Mouse (Mus musculus) intestine, postnatal 0 days (tissue): Measurements from ENCODE around the gene Srp14. TPM values are rescaled to one million over a fixed set of nuclear protein-coding genes. Genes with fewer than 3 reads are reported as not detected.

Experiments used
- ATAC-seq: fragments of 200-750 bp; cut with Nextera tagmentation; 2 replicates; pipeline ENCODE4 v1.8.0; 2017; ENCODE audit warnings: mild to moderate bottlenecking, moderate TSS enrichment, moderate library complexity
- H3K27ac ChIP-seq: fragments of 300-500 bp; sonication (generic); 2 replicates; pipeline ENCODE4 v1.5.1; 2014; ENCODE audit warnings: mild to moderate bottlenecking, low read depth, low read length, moderate library complexity
- H3K27me3 ChIP-seq: fragments of 300-500 bp; sonication (generic); replicated peaks from 2 replicates; pipeline ENCODE4 v1.6.1; 2014; ENCODE audit warnings: low read length, mixed read lengths; ENCODE audit not compliant: control insufficient read depth, insufficient read depth
- H3K36me3 ChIP-seq: fragments of 300-500 bp; sonication (generic); 2 replicates; pipeline ENCODE4 v1.6.1; 2014; ENCODE audit warnings: mild to moderate bottlenecking, moderate library complexity; ENCODE audit not compliant: control insufficient read depth, insufficient read depth
- H3K4me1 ChIP-seq: fragments of 300-500 bp; sonication (generic); replicated peaks from 2 replicates; pipeline ENCODE4 v1.6.1; 2014; ENCODE audit warnings: antibody characterized with exemption, low read length, mixed read lengths; ENCODE audit not compliant: control insufficient read depth, insufficient read depth
- H3K4me2 ChIP-seq: fragments of 300-500 bp; sonication (generic); replicated peaks from 2 replicates; pipeline ENCODE4 v1.6.1; 2014; ENCODE audit warnings: low read depth, mild to moderate bottlenecking, moderate library complexity
- H3K4me3 ChIP-seq: fragments of 300-500 bp; sonication (generic); 2 replicates; pipeline ENCODE4 v1.5.1; 2014; ENCODE audit warnings: low read depth, low read length
- H3K9ac ChIP-seq: fragments of 300-500 bp; sonication (generic); 2 replicates; pipeline ENCODE4 v1.6.1; 2014; ENCODE audit warnings: mild to moderate bottlenecking, low read depth, low read length
- H3K9me3 ChIP-seq: fragments of 300-500 bp; sonication (generic); 2 replicates; pipeline ENCODE4 v1.6.1; 2016; ENCODE audit warnings: mixed run types; ENCODE audit not compliant: control insufficient read depth
- CTCF ChIP-seq: sonication (generic); IDR thresholded peaks from 2 replicates; pipeline ENCODE4 v1.5.1; 2016; ENCODE audit warnings: low read depth, mild to moderate bottlenecking, control low read depth, antibody characterized with exemption, moderate library complexity
- WGBS: fragments of 180-500 bp; shearing (Covaris S2); extraction: QIAGEN DNeasy Blood & Tissue Kit; methylation state at CpG from one replicate; pipeline ENCODE4 v1.1.7; 2014; 5-methylcytosine and 5-hydroxymethylcytosine counted together
- polyA plus RNA-seq: library from polyadenylated mRNA; unstranded; fragments of >200 nt; fragmentation: Nextera tagmentation; extraction: Ambion mirVana; gene quantifications from 2 replicates; pipeline ENCODE4 v1.2.1, GENCODE M21; 2015

Gene Srp14
- polyA plus RNA-seq, 1 experiment from 2014 or later, result 168 TPM

DNA sequence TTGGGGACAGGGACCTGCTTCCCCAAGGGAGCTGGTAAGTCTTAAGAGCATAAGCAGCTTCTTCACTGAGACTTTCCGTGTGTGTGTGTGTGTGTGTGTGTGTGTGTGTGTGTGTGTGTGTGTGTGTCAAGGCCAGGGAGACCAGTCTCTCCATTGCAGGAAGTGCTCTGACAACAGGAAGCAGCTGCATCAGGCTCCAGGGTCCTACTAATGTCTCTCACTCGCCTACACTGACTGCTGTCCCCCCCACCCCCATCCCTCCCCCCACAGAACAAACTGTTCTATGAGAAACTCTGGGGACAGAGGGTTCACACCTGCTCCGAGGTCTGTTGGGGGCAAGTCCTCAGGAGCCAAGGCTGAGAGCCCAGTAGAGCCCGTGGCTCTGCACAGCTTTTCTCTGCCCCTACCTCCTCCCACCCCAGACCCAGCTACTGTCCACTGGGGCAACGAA lies 11.8 kb upstream of the Srp14 start:
- no peak for TF ChIP-seq CTCF
- ATAC-seq, result no peak

GRCm38 (mm10) chr2:118490241-118491091 lies 11.0 kb upstream of the Srp14 start:
- peak overlapping the region; percentile 45 for H3K4me2 ChIP-seq
- no peak overlapping the region for H3K9ac ChIP-seq

More for the DNA sequence above, 11.8 kb upstream of the Srp14 start:
- H3K4me1 ChIP-seq, result peaks cover 6% of the 10 kb centered on the region
- no peaks in the 10 kb centered on the region for H3K36me3 ChIP-seq
- H3K27me3 ChIP-seq, result no peaks in the 10 kb centered on the region
- no peak overlapping the region for H3K27ac ChIP-seq
- WGBS, result 47% methylated on average over 4 of the region's 5 CpGs
- no peak overlapping the region for H3K4me2 ChIP-seq
- no peak overlapping the region for H3K9ac ChIP-seq
- no peak overlapping the region for H3K4me3 ChIP-seq
- no peaks in the 10 kb centered on the region for H3K9me3 ChIP-seq

GRCm38 (mm10) chr2:118487806-118488205 lies 8.3 kb upstream of the Srp14 start:
- H3K4me2 ChIP-seq, result no peak overlapping the region
- no peak overlapping the region for H3K27ac ChIP-seq
- H3K27me3 ChIP-seq, result no peaks in the 10 kb centered on the region
- no peak for ATAC-seq
- no peaks in the 10 kb centered on the region for H3K36me3 ChIP-seq
- H3K9ac ChIP-seq, result no peak overlapping the region
- peak; percentile 64 for TF ChIP-seq CTCF
- WGBS, result 82% methylated on average over 3 of the region's 3 CpGs
- H3K4me3 ChIP-seq, result no peak overlapping the region
- peaks cover 6% of the 10 kb centered on the region for H3K4me1 ChIP-seq
- H3K9me3 ChIP-seq, result no peaks in the 10 kb centered on the region

More at GRCm38 (mm10) chr2:118490241-118491091, 11.0 kb upstream of the Srp14 start:
- Histone ChIP-seq H3K27me3 (no peaks in the 10 kb centered on the region), H3K36me3 (no peaks in the 10 kb centered on the region), H3K4me3 (no peak overlapping the region), H3K4me1 (peaks cover 6% of the 10 kb centered on the region), H3K27ac (peak overlapping the region; percentile 50), H3K9me3 (no peaks in the 10 kb centered on the region)
- WGBS, result 19% methylated on average over 12 of the region's 12 CpGs
- peak; percentile 79 for ATAC-seq
- no peak for TF ChIP-seq CTCF

GRCm38 (mm10) chr2:118486933-118487332 lies 7.4 kb upstream of the Srp14 start:
- Histone ChIP-seq H3K4me2 (peak overlapping the region; percentile 30; the same call in 1 of the 2 replicates), H3K9me3 (no peaks in the 10 kb centered on the region), H3K4me1 (peaks cover 6% of the 10 kb centered on the region), H3K27ac (no peak overlapping the region), H3K9ac (no peak overlapping the region), H3K36me3 (no peaks in the 10 kb centered on the region), H3K4me3 (no peak overlapping the region), H3K27me3 (no peaks in the 10 kb centered on the region)
- TF ChIP-seq CTCF, result peak; percentile 100
- WGBS, result 15% methylated on average over 12 of the region's 12 CpGs
- ATAC-seq, result peak; percentile 39; the same call in 1 of the 2 replicates

DNA sequence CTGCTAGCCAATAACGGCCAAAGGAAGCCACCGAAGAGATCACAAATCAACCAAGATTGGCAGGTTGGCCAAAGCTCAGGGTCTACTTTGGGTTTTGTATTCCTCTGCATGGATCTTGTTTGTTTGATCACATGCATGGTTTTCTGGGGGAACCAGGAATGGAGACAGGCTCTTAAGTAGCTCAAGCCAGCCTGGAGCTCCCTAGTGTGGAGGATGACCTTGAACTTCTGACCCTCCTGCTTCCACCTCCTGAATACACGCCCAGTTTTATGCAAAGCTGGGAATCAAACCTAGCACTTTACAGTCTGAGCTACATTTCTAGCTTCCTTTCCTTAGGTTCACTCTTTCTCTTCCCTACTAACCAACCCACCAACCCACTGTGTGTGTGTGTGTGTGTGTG lies 5.9 kb upstream of the Srp14 start:
- no peak for ATAC-seq

DNA sequence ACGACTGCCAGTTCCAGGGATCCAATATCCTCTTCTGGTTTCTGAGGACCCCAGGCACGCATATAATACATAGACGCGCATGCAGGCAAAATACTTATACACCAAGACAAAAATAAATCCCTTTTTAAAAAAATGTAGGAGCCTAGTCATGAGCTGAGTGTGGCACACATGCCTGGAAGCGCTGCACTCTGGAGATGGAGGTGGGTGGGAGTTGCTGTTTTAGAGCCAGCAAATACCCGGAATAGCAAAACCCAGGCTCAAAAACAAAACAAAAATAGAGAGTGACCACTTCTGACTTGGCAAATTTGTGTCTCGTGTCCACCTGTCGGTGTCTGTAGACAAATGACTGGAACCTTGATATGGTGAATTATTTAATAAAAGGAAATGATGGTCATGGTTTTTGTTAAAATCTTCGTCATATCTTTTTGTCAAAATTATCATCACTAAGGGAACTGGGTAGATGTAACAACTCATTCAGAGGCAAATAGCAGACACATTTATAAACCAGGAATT lies 4.9 kb upstream of the Srp14 start:
- TF ChIP-seq CTCF, result no peak
- H3K4me2 ChIP-seq, result no peak overlapping the region
- no peaks in the 10 kb centered on the region for H3K9me3 ChIP-seq
- no peaks in the 10 kb centered on the region for H3K27me3 ChIP-seq
- no peaks in the 10 kb centered on the region for H3K36me3 ChIP-seq
- 86% methylated on average over 9 of the region's 9 CpGs for WGBS
- ATAC-seq, result no peak
- no peak overlapping the region for H3K4me3 ChIP-seq
- H3K27ac ChIP-seq, result no peak overlapping the region
- no peak overlapping the region for H3K9ac ChIP-seq
- H3K4me1 ChIP-seq, result no peaks in the 10 kb centered on the region

More for the DNA sequence above, 5.9 kb upstream of the Srp14 start:
- Histone ChIP-seq H3K4me2 (no peak overlapping the region), H3K27ac (no peak overlapping the region), H3K4me1 (peaks cover 2% of the 10 kb centered on the region), H3K36me3 (no peaks in the 10 kb centered on the region), H3K9ac (no peak overlapping the region), H3K9me3 (no peaks in the 10 kb centered on the region), H3K27me3 (no peaks in the 10 kb centered on the region), H3K4me3 (no peak overlapping the region)
- 71% methylated on average over 3 of the region's 3 CpGs for WGBS
- TF ChIP-seq CTCF, result no peak
